Mouse (Mus musculus): ENCODE data around the gene Fbxo24.

DNA sequence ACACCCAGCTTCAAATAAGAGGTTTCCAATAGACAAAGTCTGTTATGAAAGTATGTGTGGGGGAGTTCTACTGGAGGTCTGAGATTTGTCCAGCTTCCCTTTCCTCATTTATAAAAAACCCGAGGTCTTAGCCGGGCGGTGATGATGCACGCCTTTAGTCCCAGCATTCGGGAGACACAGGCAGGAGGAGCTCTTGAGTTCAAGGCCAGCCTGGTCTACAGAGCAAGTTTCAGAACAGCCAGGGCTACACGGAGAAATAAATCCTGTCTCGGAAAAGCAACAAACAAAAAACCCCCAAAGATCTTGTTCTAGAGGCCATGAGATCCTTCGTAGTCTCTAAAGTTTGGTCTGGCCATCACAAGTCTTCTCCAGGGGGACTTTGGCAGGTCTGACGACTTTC lies 811 bp downstream of the Fbxo24 start:
- TF ChIP-seq POLR2A (IDR thresholded peaks at IDR 0.05; ENCODE audit: borderline replicate concordance, extremely low read depth, insufficient read depth, insufficient read length, poor library complexity, severe bottlenecking) (no peak), CTCF (IDR thresholded peaks at IDR 0.05; ENCODE audit: borderline replicate concordance, extremely low read depth, insufficient read depth, insufficient read length) (no peak)

Measured in brain, embryonic 14.5 days (tissue).